Mouse (Mus musculus) liver, adult 2 months (tissue): ENCODE measurements at regions not wholly inside any gene's neighbourhood (a gene's known extent, or its start where the extent isn't known, plus 50 kb on each side); places are given as distances from the start of the nearest gene placed in this dataset.

ENCODE experiments used
- CTCF ChIP-seq: fragments of 200-500 bp; IDR thresholded peaks from 2 replicates; pipeline ENCODE4 v1.5.1; 2011; ENCODE audit warnings: low read depth, low read length, control low read depth
- POLR2A ChIP-seq: fragments of 200-500 bp; IDR thresholded peaks from 2 replicates; pipeline ENCODE4 v1.6.1; 2011; ENCODE audit warnings: low read length, control low read depth; ENCODE audit not compliant: insufficient read depth; ENCODE audit errors: extremely low read depth

GRCm38 (mm10) chr11:82579841-82580415 lies 184.2 kb downstream of the Cct6b start:
- TF ChIP-seq CTCF: no peak
- no peak for TF ChIP-seq POLR2A
